Mouse (Mus musculus): ENCODE data around the gene Tpbgl. TPM values are rescaled to one million over a fixed set of nuclear protein-coding genes. Genes with fewer than 3 reads are reported as not detected.
A peak's percentile ranks its signal among the peaks of the same experiment; 100 is the strongest.

The Tpbgl gene
- polyA plus RNA-seq, 1 experiment from 2014 or later = 1.7 TPM

- Histone ChIP-seq H3K9me3 (no peaks in the 10 kb centered on the region), H3K27ac (replicated peaks) (no peak overlapping the region), H3K36me3 (peaks cover 88% of the 10 kb centered on the region), H3K9ac (no peak overlapping the region), H3K27me3 (replicated peaks) (no peaks in the 10 kb centered on the region), H3K4me1 (peaks cover 8% of the 10 kb centered on the region), H3K4me2 (no peak overlapping the region), H3K4me3 (no peak overlapping the region)
- 71% methylated on average over 4 of the region's 4 CpGs for WGBS
- no peak for ATAC-seq (ENCODE audit: extremely low read depth, insufficient number of reproducible peaks, low FRiP score, low TSS enrichment)
Measured at GRCm38 (mm10) chr7:99598722-99599121, 28.2 kb downstream of the Tpbgl start.

GRCm38 (mm10) chr7:99593868-99594803 lies 32.8 kb downstream of the Tpbgl start:
- Histone ChIP-seq H3K4me2 (peak overlapping the region; percentile 43), H3K27ac (replicated peaks) (peak overlapping the region; percentile 50), H3K9ac (peak overlapping the region; percentile 0; the same call in 1 of the 2 replicates), H3K4me3 (peak overlapping the region; percentile 29), H3K36me3 (peaks cover 83% of the 10 kb centered on the region), H3K4me1 (peaks cover 18% of the 10 kb centered on the region), H3K9me3 (no peaks in the 10 kb centered on the region), H3K27me3 (replicated peaks) (no peaks in the 10 kb centered on the region)
- WGBS = 72% methylated on average over 15 of the region's 15 CpGs
- peak; percentile 82 for ATAC-seq (ENCODE audit: extremely low read depth, insufficient number of reproducible peaks, low FRiP score, low TSS enrichment)

GRCm38 (mm10) chr7:99592669-99593068 lies 34.2 kb downstream of the Tpbgl start:
- no peak overlapping the region for H3K9ac ChIP-seq
- no peak overlapping the region for H3K4me2 ChIP-seq
- no peaks in the 10 kb centered on the region for H3K27me3 ChIP-seq (replicated peaks)
- H3K9me3 ChIP-seq = no peaks in the 10 kb centered on the region
- H3K36me3 ChIP-seq = peaks cover 84% of the 10 kb centered on the region
- H3K4me1 ChIP-seq = peaks cover 18% of the 10 kb centered on the region
- H3K4me3 ChIP-seq = no peak overlapping the region
- ATAC-seq (ENCODE audit: extremely low read depth, insufficient number of reproducible peaks, low FRiP score, low TSS enrichment) = no peak
- H3K27ac ChIP-seq (replicated peaks) = no peak overlapping the region
- 88% methylated on average over 3 of the region's 3 CpGs for WGBS

GRCm38 (mm10) chr7:99590646-99591045 lies 36.3 kb downstream of the Tpbgl start:
- peaks cover 18% of the 10 kb centered on the region for H3K4me1 ChIP-seq
- H3K9me3 ChIP-seq = no peaks in the 10 kb centered on the region
- no peak overlapping the region for H3K4me2 ChIP-seq
- H3K27ac ChIP-seq (replicated peaks) = no peak overlapping the region
- peaks cover 75% of the 10 kb centered on the region for H3K36me3 ChIP-seq
- ATAC-seq (ENCODE audit: extremely low read depth, insufficient number of reproducible peaks, low FRiP score, low TSS enrichment) = no peak
- H3K4me3 ChIP-seq = no peak overlapping the region
- no peaks in the 10 kb centered on the region for H3K27me3 ChIP-seq (replicated peaks)
- WGBS = 78% methylated on average over 5 of the region's 5 CpGs
- no peak overlapping the region for H3K9ac ChIP-seq

GRCm38 (mm10) chr7:99590064-99590463 lies 36.8 kb downstream of the Tpbgl start:
- ATAC-seq (ENCODE audit: extremely low read depth, insufficient number of reproducible peaks, low FRiP score, low TSS enrichment) = no peak

GRCm38 (mm10) chr7:99585976-99586375 lies 40.9 kb downstream of the Tpbgl start:
- ATAC-seq (ENCODE audit: extremely low read depth, insufficient number of reproducible peaks, low FRiP score, low TSS enrichment) = no peak
- Histone ChIP-seq H3K36me3 (peaks cover 43% of the 10 kb centered on the region), H3K4me3 (no peak overlapping the region), H3K27me3 (replicated peaks) (no peaks in the 10 kb centered on the region), H3K4me1 (peaks cover 13% of the 10 kb centered on the region; the same call in 1 of the 2 replicates), H3K9ac (no peak overlapping the region), H3K9me3 (no peaks in the 10 kb centered on the region), H3K4me2 (no peak overlapping the region), H3K27ac (replicated peaks) (no peak overlapping the region)
- 90% methylated on average over 8 of the region's 8 CpGs for WGBS

More at GRCm38 (mm10) chr7:99590064-99590463, 36.8 kb downstream of the Tpbgl start:
- WGBS = 11% methylated on average over 3 of the region's 3 CpGs
- Histone ChIP-seq H3K4me1 (peaks cover 18% of the 10 kb centered on the region), H3K27me3 (replicated peaks) (no peaks in the 10 kb centered on the region), H3K4me3 (no peak overlapping the region), H3K9ac (no peak overlapping the region), H3K36me3 (peaks cover 75% of the 10 kb centered on the region), H3K4me2 (no peak overlapping the region), H3K9me3 (no peaks in the 10 kb centered on the region), H3K27ac (replicated peaks) (no peak overlapping the region)

- no peak overlapping the region for H3K27ac ChIP-seq (replicated peaks)
- H3K4me3 ChIP-seq = no peak overlapping the region
- H3K4me2 ChIP-seq = no peak overlapping the region
- H3K36me3 ChIP-seq = peaks cover 28% of the 10 kb centered on the region
- H3K9ac ChIP-seq = no peak overlapping the region
- 65% methylated on average over 5 of the region's 5 CpGs for WGBS
- peaks cover 13% of the 10 kb centered on the region for H3K27me3 ChIP-seq (replicated peaks)
- H3K9me3 ChIP-seq = no peaks in the 10 kb centered on the region
- no peak for ATAC-seq (ENCODE audit: extremely low read depth, insufficient number of reproducible peaks, low FRiP score, low TSS enrichment)
- H3K4me1 ChIP-seq = peaks cover 27% of the 10 kb centered on the region
Measured at GRCm38 (mm10) chr7:99583625-99584024, 43.3 kb downstream of the Tpbgl start.

GRCm38 (mm10) chr7:99582867-99583266 lies 44.0 kb downstream of the Tpbgl start:
- 56% methylated on average over 4 of the region's 4 CpGs for WGBS
- ATAC-seq (ENCODE audit: extremely low read depth, insufficient number of reproducible peaks, low FRiP score, low TSS enrichment) = no peak

GRCm38 (mm10) chr7:99582306-99582705 lies 44.6 kb downstream of the Tpbgl start:
- Histone ChIP-seq H3K4me1 (peaks cover 27% of the 10 kb centered on the region), H3K36me3 (peaks cover 20% of the 10 kb centered on the region), H3K4me3 (no peak overlapping the region), H3K9ac (no peak overlapping the region), H3K27me3 (replicated peaks) (peaks cover 13% of the 10 kb centered on the region), H3K4me2 (no peak overlapping the region), H3K9me3 (no peaks in the 10 kb centered on the region), H3K27ac (replicated peaks) (no peak overlapping the region)
- ATAC-seq (ENCODE audit: extremely low read depth, insufficient number of reproducible peaks, low FRiP score, low TSS enrichment) = no peak
- 48% methylated on average over 7 of the region's 7 CpGs for WGBS

More at GRCm38 (mm10) chr7:99582867-99583266, 44.0 kb downstream of the Tpbgl start:
- H3K9ac ChIP-seq = no peak overlapping the region
- H3K27me3 ChIP-seq (replicated peaks) = peaks cover 13% of the 10 kb centered on the region
- no peak overlapping the region for H3K4me3 ChIP-seq
- H3K4me1 ChIP-seq = peaks cover 27% of the 10 kb centered on the region
- no peak overlapping the region for H3K4me2 ChIP-seq
- H3K36me3 ChIP-seq = peaks cover 21% of the 10 kb centered on the region
- no peak overlapping the region for H3K27ac ChIP-seq (replicated peaks)
- H3K9me3 ChIP-seq = no peaks in the 10 kb centered on the region

- Histone ChIP-seq H3K27ac (replicated peaks) (peak overlapping the region; percentile 37; the same call in 1 of the 2 replicates), H3K27me3 (replicated peaks) (peaks cover 13% of the 10 kb centered on the region), H3K4me2 (0 out of 2 replicates have a peak overlapping the region, but pooled peaks have one; percentile 27), H3K36me3 (peaks cover 9% of the 10 kb centered on the region), H3K4me1 (peaks cover 27% of the 10 kb centered on the region), H3K9ac (no peak overlapping the region), H3K4me3 (no peak overlapping the region), H3K9me3 (no peaks in the 10 kb centered on the region)
- ATAC-seq (ENCODE audit: extremely low read depth, insufficient number of reproducible peaks, low FRiP score, low TSS enrichment) = no peak; the same call in 1 of the 2 replicates
- WGBS = 27% methylated on average over 6 of the region's 6 CpGs
Measured at GRCm38 (mm10) chr7:99580247-99580646, 46.7 kb downstream of the Tpbgl start.

- Histone ChIP-seq H3K4me3 (no peak overlapping the region), H3K27me3 (replicated peaks) (peaks cover 13% of the 10 kb centered on the region), H3K9me3 (no peaks in the 10 kb centered on the region), H3K4me1 (peaks cover 27% of the 10 kb centered on the region), H3K36me3 (peaks cover 6% of the 10 kb centered on the region), H3K9ac (0 out of 2 replicates have a peak overlapping the region, but pooled peaks have one; percentile 13), H3K4me2 (peak overlapping the region; percentile 27), H3K27ac (replicated peaks) (0 out of 2 replicates have a peak overlapping the region, but pooled peaks have one; percentile 32)
- no peak for ATAC-seq (ENCODE audit: extremely low read depth, insufficient number of reproducible peaks, low FRiP score, low TSS enrichment)
- 14% methylated on average over 16 of the region's 16 CpGs for WGBS
Measured at GRCm38 (mm10) chr7:99579491-99580190, 47.3 kb downstream of the Tpbgl start.

Measured in heart, embryonic 13.5 days (tissue).